Mouse (Mus musculus) layer of hippocampus, adult 9-11 months (tissue): ENCODE results near the gene Mcat.
A peak's percentile ranks its signal among the peaks of the same experiment; 100 is the strongest.

Source experiments
- DNase-seq: peaks from one replicate; pipeline ENCODE4 v3.0.0; 2022

The Mcat gene

GRCm38 (mm10) chr15:83563327-83563856, at the start of gene Mcat, which contains the start of gene Tspo:
TSS of gene Mcat (minus strand) at chr15:83563787.
TSS of gene Tspo (plus strand) at chr15:83563592.
- no peak for DNase-seq

- DNase-seq, result peak; percentile 63
These were observed 43.7 kb upstream of the Mcat start for GRCm38 (mm10) chr15:83607115-83607802.

GRCm38 (mm10) chr15:83606700-83607099, 43.1 kb upstream of the Mcat start:
- no peak for DNase-seq

- no peak for DNase-seq
These were observed 42.6 kb upstream of the Mcat start for GRCm38 (mm10) chr15:83606216-83606615.

- DNase-seq, result no peak
These were observed 39.8 kb upstream of the Mcat start for GRCm38 (mm10) chr15:83603426-83603825.

- no peak for DNase-seq
These were observed 39.4 kb upstream of the Mcat start for GRCm38 (mm10) chr15:83603046-83603396.

- no peak for DNase-seq
These were observed 38.9 kb upstream of the Mcat start for GRCm38 (mm10) chr15:83602372-83603045.

GRCm38 (mm10) chr15:83601185-83601584, 37.6 kb upstream of the Mcat start:
- DNase-seq, result no peak

GRCm38 (mm10) chr15:83596833-83597232, 33.2 kb upstream of the Mcat start:
- DNase-seq, result no peak

- no peak for DNase-seq
These were observed 31.8 kb upstream of the Mcat start for GRCm38 (mm10) chr15:83595364-83595711.

- peak; percentile 95 for DNase-seq
These were observed 31.2 kb upstream of the Mcat start, which contains the start of gene Ttll12 for GRCm38 (mm10) chr15:83594513-83595363. TSS of gene Ttll12 (minus strand) at chr15:83595157.

GRCm38 (mm10) chr15:83593702-83594512, 30.3 kb upstream of the Mcat start:
- DNase-seq, result no peak

GRCm38 (mm10) chr15:83593189-83593585, 29.6 kb upstream of the Mcat start:
- no peak for DNase-seq

- no peak for DNase-seq
These were observed 28.9 kb upstream of the Mcat start for GRCm38 (mm10) chr15:83592260-83593188.

GRCm38 (mm10) chr15:83591758-83592157, 28.2 kb upstream of the Mcat start:
- no peak for DNase-seq

- DNase-seq, result no peak
These were observed 27.3 kb upstream of the Mcat start for GRCm38 (mm10) chr15:83590841-83591240.

GRCm38 (mm10) chr15:83584741-83585220, 21.2 kb upstream of the Mcat start:
- no peak for DNase-seq

- no peak for DNase-seq
These were observed 20.0 kb upstream of the Mcat start for GRCm38 (mm10) chr15:83583419-83584156.

- no peak for DNase-seq
These were observed 19.3 kb upstream of the Mcat start for GRCm38 (mm10) chr15:83582931-83583330.

GRCm38 (mm10) chr15:83576651-83577050, 13.1 kb upstream of the Mcat start:
- no peak for DNase-seq
